Mouse (Mus musculus) heart, embryonic 12.5 days (tissue): ENCODE data around the gene Wdr4. TPM values are rescaled to one million over a fixed set of nuclear protein-coding genes. Genes with fewer than 3 reads are reported as not detected.

Experiments
- microRNA-seq: library from miRNA; unstranded; fragments of <30 nt; microRNA quantifications from one replicate; pipeline ENCODE4, GENCODE M21; 2017
- polyA plus RNA-seq: library from polyadenylated mRNA; unstranded; fragments of >200 nt; fragmentation: Nextera tagmentation; extraction: Ambion mirVana; gene quantifications from 2 replicates; pipeline ENCODE4 v1.2.1, GENCODE M21; 2016

The Wdr4 gene
- polyA plus RNA-seq, 1 experiment from 2014 or later: 22.6 TPM

Small RNA genes lying within 50 kb of the gene (microRNA-seq; reads per million reads assigned to microRNA genes)
- not detected for gene Gm24970

Other genes with a start within 250 kb of the Wdr4 start
- 1.6 and 1.8 TPM in 2 replicates for gene Rsph1, start 242.6 kb downstream of the Wdr4 start, polyA plus RNA-seq
- 5.5 TPM in 2 replicates for gene Slc37a1, start 233.2 kb downstream of the Wdr4 start, polyA plus RNA-seq
- gene Pde9a, start 133.8 kb downstream of the Wdr4 start, polyA plus RNA-seq: 5.5 and 5.6 TPM in 2 replicates
- 494 and 510 TPM in 2 replicates for gene Ndufv3, start 135 bp upstream of the Wdr4 start, polyA plus RNA-seq
- 19.8 and 20.2 TPM in 2 replicates for gene Pknox1, start 44.8 kb upstream of the Wdr4 start, polyA plus RNA-seq
- gene Cbs, start 117.3 kb upstream of the Wdr4 start, polyA plus RNA-seq: 0.48 and 0.70 TPM in 2 replicates
- gene U2af1, start 138.9 kb upstream of the Wdr4 start, polyA plus RNA-seq: 229 and 244 TPM in 2 replicates
- gene Cryaa, start 157.8 kb upstream of the Wdr4 start, polyA plus RNA-seq: 0.44 TPM in 1 of 2 replicates, not detected in the other